Mouse (Mus musculus): ENCODE measurements at regions not wholly inside any gene's neighbourhood (a gene's known extent, or its start where the extent isn't known, plus 50 kb on each side); places are given as distances from the start of the nearest gene placed in this dataset.

DNA sequence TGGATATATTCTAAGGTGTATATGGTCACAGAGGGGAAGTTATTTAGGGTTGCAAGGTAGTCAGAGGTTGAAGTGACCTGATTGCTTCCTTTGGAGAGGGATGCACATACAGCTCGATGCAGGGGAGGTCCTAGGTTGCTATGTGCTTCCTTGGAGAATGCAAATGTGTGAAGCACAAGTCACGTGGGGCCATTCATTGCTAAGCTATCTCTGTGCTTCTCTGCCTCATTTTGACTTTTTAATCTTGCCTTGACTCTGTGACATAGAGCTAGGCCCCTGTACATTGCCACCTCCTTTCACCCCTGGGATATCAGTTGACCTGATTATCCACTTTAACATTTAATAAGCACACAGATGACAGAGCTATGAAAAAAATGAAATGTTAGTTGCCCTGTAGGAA lies 446.2 kb upstream of the Cwc22 start:
- no peak for TF ChIP-seq CTCF (IDR thresholded peaks at IDR 0.05; ENCODE audit: extremely low read depth, insufficient read length, insufficient replicate concordance, low read depth, low read length)
- no peak for TF ChIP-seq POLR2A (IDR thresholded peaks at IDR 0.05; ENCODE audit: low read depth, low read length)

Measured in small intestine, adult 2 months (tissue).